ENCODE assay signal across 13 mouse cellular contexts in genomic region chr12:99646556-99647354, GRCm38 (mm10).
A peak's percentile ranks its signal among the peaks of the same experiment; 100 is the strongest.
DNase-seq lines count a peak whose midpoint lies in the region; ATAC-seq and TF ChIP-seq lines count a peak whose summit lies in the region.
"Had no signal": no experiment of that assay in that cellular context is flagged by ENCODE, and none has a peak within 500 bp of the region (broad histone marks: within the 10 kb centered on the region; RNA-seq: fewer than 3 reads in every experiment).

No protein-coding gene starts in this region.

- no peaks in the 10 kb centered on the region for H3K27me3 ChIP-seq in liver, embryonic 11.5 days (replicated peaks; ENCODE audit: control insufficient read depth, insufficient read depth, low read length)
- no peaks in the 10 kb centered on the region for H3K27me3 ChIP-seq in spleen, adult 2 months (ENCODE audit: control insufficient read depth, insufficient read depth, low read length)
- H3K27me3 ChIP-seq: neural tube, embryonic 13.5 days had no signal

- H3K4me3 ChIP-seq in liver, embryonic 11.5 days (ENCODE audit: low read depth, low read length), result no peak overlapping the region
- H3K4me3 ChIP-seq in spleen, adult 2 months (ENCODE audit: extremely low read depth, insufficient read depth, insufficient read length), result peak overlapping the region; percentile 54; the same call in 1 of the 2 replicates
- H3K4me3 ChIP-seq: erythroblast, embryonic 14.5 days; neural tube, embryonic 13.5 days had no signal

- no peak overlapping the region for H3K4me2 ChIP-seq in liver, embryonic 11.5 days
- H3K4me2 ChIP-seq: neural tube, embryonic 13.5 days had no signal

- no peak overlapping the region for H3K9ac ChIP-seq in liver, embryonic 11.5 days (ENCODE audit: low read depth, low read length)
- H3K9ac ChIP-seq: neural tube, embryonic 13.5 days had no signal

- TF ChIP-seq CTCF in spleen, adult 2 months (IDR thresholded peaks at IDR 0.05; ENCODE audit: extremely low read depth, insufficient read depth, insufficient read length, insufficient replicate concordance), result no peak

- no peaks in the 10 kb centered on the region for H3K4me1 ChIP-seq in liver, embryonic 11.5 days (replicated peaks; ENCODE audit: control insufficient read depth, insufficient read depth, low read length)
- H3K4me1 ChIP-seq in spleen, adult 2 months (ENCODE audit: control insufficient read depth, insufficient read depth, insufficient read length), result peaks cover 26% of the 10 kb centered on the region
- H3K4me1 ChIP-seq: neural tube, embryonic 13.5 days had no signal

- H3K27ac ChIP-seq in liver, embryonic 11.5 days (ENCODE audit: low read depth, low read length), result no peak overlapping the region
- peak overlapping the region; percentile 98 for H3K27ac ChIP-seq in spleen, adult 2 months (ENCODE audit: insufficient read depth, low read length)
- H3K27ac ChIP-seq: macrophage; neural tube, embryonic 13.5 days had no signal

- TF ChIP-seq POLR2A in spleen, adult 2 months (IDR thresholded peaks at IDR 0.05; ENCODE audit: low read depth, low read length), result no peak; the same call in 1 of the 2 replicates

- peak; percentile 38 to 62 for DNase-seq in heart, adult 9 months (ENCODE audit: low spot score in 2 of 2)
- DNase-seq in heart, postnatal 14 days, result no peak
- peak; percentile 26 for DNase-seq in liver, embryonic 11.5 days (ENCODE audit: low spot score)
- DNase-seq in spleen, adult 2 months (ENCODE audit: low read depth in 1 of 2, low spot score in 2 of 2), result peak; percentile 68 to 81
- DNase-seq in ovary, adult 18-20 months (ENCODE audit: low spot score), result no peak
- DNase-seq in kidney, adult 18-20 months, result no peak
- DNase-seq in layer of hippocampus, postnatal 10 days (ENCODE audit: low spot score in 2 of 2), result no peak
- DNase-seq: cerebellum, postnatal 14 days; gastrocnemius, postnatal 14 days had no signal

- intact Hi-C loops in heart, postnatal 14 days (cut with DNase I), result no loop called here

- peak; percentile 83 for ATAC-seq in CD4-positive, CD25-positive, alpha-beta regulatory T cell, adult 4 months
- no peak for ATAC-seq in liver, embryonic 11.5 days (replicated peaks; ENCODE audit: low FRiP score)

- H3K9me3 ChIP-seq in liver, embryonic 11.5 days (ENCODE audit: control insufficient read depth, low read length), result peaks cover 22% of the 10 kb centered on the region; the same call in 1 of the 2 replicates

- 75% methylated on average over 11 of the region's 11 CpGs for WGBS in liver, embryonic 11.5 days
- 59% methylated on average over 11 of the region's 11 CpGs for WGBS in spleen, adult 2 months

- H3K36me3 ChIP-seq in liver, embryonic 11.5 days (ENCODE audit: control insufficient read depth, insufficient read depth, low read length), result no peaks in the 10 kb centered on the region
- H3K36me3 ChIP-seq in spleen, adult 2 months (ENCODE audit: control insufficient read depth, insufficient read depth, low read length), result peaks cover 4% of the 10 kb centered on the region; the same call in 1 of the 2 replicates
- H3K36me3 ChIP-seq: neural tube, embryonic 13.5 days had no signal

Comparison
In these comparisons a context has a peak if more than half of its experiments do, and no peak if none do; other contexts are left out.
1. DNase-seq: peak in heart, adult 9 months (2 of 2), liver, embryonic 11.5 days (single experiment) and spleen, adult 2 months (2 of 2); none in heart, postnatal 14 days (0 of 2), ovary, adult 18-20 months (single experiment), kidney, adult 18-20 months (single experiment) and layer of hippocampus, postnatal 10 days (0 of 2).